Mouse (Mus musculus): ENCODE results near the gene Nceh1. TPM values are rescaled to one million over a fixed set of nuclear protein-coding genes. Genes with fewer than 3 reads are reported as not detected.
"Not testable (repeated sequence)": the region's sequence is repeated elsewhere in the genome, so short reads cannot be mapped to it uniquely, and the experiment has no call there.

Nceh1 gene
- polyA plus RNA-seq, 1 experiment from 2014 or later, result 28.4 TPM

- no peak for TF ChIP-seq CTCF (IDR thresholded peaks at IDR 0.05; ENCODE audit: low read depth)
- no peak for TF ChIP-seq EP300 (optimal IDR thresholded peaks at IDR 0.05)
- no peak for ATAC-seq (ENCODE audit: low FRiP score, low TSS enrichment)
- WGBS, result 76% methylated on average over 5 of the region's 5 CpGs
Observed at GRCm38 (mm10) chr3:27290285-27290684, 107.5 kb downstream of the Nceh1 start.

GRCm38 (mm10) chr3:27290945-27291344, 108.2 kb downstream of the Nceh1 start:
- H3K36me3 ChIP-seq (ENCODE audit: control insufficient read depth, insufficient read depth, low read length); H3K4me2 ChIP-seq (replicated peaks; ENCODE audit: low read depth); ATAC-seq (ENCODE audit: low FRiP score, low TSS enrichment); DNase-seq (ENCODE audit: low spot score); H3K4me1 ChIP-seq (replicated peaks; ENCODE audit: control insufficient read depth, insufficient read depth); H3K27ac ChIP-seq (replicated peaks); H3K9ac ChIP-seq (ENCODE audit: low read length); H3K27me3 ChIP-seq (ENCODE audit: control insufficient read depth, insufficient read depth, low read length); H3K4me3 ChIP-seq (ENCODE audit: low read depth, low read length); H3K9me3 ChIP-seq (ENCODE audit: control insufficient read depth, low read length): not testable (repeated sequence)
- 87% methylated on average over 5 of the region's 5 CpGs for WGBS

More at GRCm38 (mm10) chr3:27290285-27290684, 107.5 kb downstream of the Nceh1 start:
- H3K27ac ChIP-seq (replicated peaks), result no peak overlapping the region
- H3K27me3 ChIP-seq (ENCODE audit: control insufficient read depth, insufficient read depth, low read length), result no peaks in the 10 kb centered on the region
- no peaks in the 10 kb centered on the region for H3K9me3 ChIP-seq (ENCODE audit: control insufficient read depth, low read length)
- H3K4me3 ChIP-seq (ENCODE audit: low read depth, low read length), result no peak overlapping the region
- no peak overlapping the region for H3K9ac ChIP-seq (ENCODE audit: low read length)
- H3K4me1 ChIP-seq (replicated peaks; ENCODE audit: control insufficient read depth, insufficient read depth), result no peaks in the 10 kb centered on the region
- no peak overlapping the region for H3K4me2 ChIP-seq (replicated peaks; ENCODE audit: low read depth)
- DNase-seq (ENCODE audit: low spot score), result no peak
- no peaks in the 10 kb centered on the region for H3K36me3 ChIP-seq (ENCODE audit: control insufficient read depth, insufficient read depth, low read length)

- not testable (repeated sequence) for H3K36me3 ChIP-seq (ENCODE audit: control insufficient read depth, insufficient read depth, low read length); H3K9ac ChIP-seq (ENCODE audit: low read length); H3K9me3 ChIP-seq (ENCODE audit: control insufficient read depth, low read length); H3K4me2 ChIP-seq (replicated peaks; ENCODE audit: low read depth); DNase-seq (ENCODE audit: low spot score); H3K27me3 ChIP-seq (ENCODE audit: control insufficient read depth, insufficient read depth, low read length); H3K4me1 ChIP-seq (replicated peaks; ENCODE audit: control insufficient read depth, insufficient read depth); H3K4me3 ChIP-seq (ENCODE audit: low read depth, low read length); ATAC-seq (ENCODE audit: low FRiP score, low TSS enrichment); H3K27ac ChIP-seq (replicated peaks)
- WGBS, result 79% methylated on average over 4 of the region's 4 CpGs
Observed at GRCm38 (mm10) chr3:27291411-27291810, 108.6 kb downstream of the Nceh1 start.

- Histone ChIP-seq H3K9ac (ENCODE audit: low read length) (no peak overlapping the region), H3K27ac (replicated peaks) (no peak overlapping the region), H3K4me3 (ENCODE audit: low read depth, low read length) (no peak overlapping the region), H3K4me1 (replicated peaks; ENCODE audit: control insufficient read depth, insufficient read depth) (no peaks in the 10 kb centered on the region), H3K9me3 (ENCODE audit: control insufficient read depth, low read length) (no peaks in the 10 kb centered on the region), H3K27me3 (ENCODE audit: control insufficient read depth, insufficient read depth, low read length) (no peaks in the 10 kb centered on the region), H3K36me3 (ENCODE audit: control insufficient read depth, insufficient read depth, low read length) (no peaks in the 10 kb centered on the region), H3K4me2 (replicated peaks; ENCODE audit: low read depth) (no peak overlapping the region)
- TF ChIP-seq EP300 (optimal IDR thresholded peaks at IDR 0.05) (no peak), CTCF (IDR thresholded peaks at IDR 0.05; ENCODE audit: low read depth) (no peak)
- DNase-seq (ENCODE audit: low spot score), result no peak
- WGBS, result 59% methylated on average over 7 of the region's 7 CpGs
- no peak for ATAC-seq (ENCODE audit: low FRiP score, low TSS enrichment)
Observed at GRCm38 (mm10) chr3:27293645-27294385, 111.0 kb downstream of the Nceh1 start.

- H3K36me3 ChIP-seq (ENCODE audit: control insufficient read depth, insufficient read depth, low read length), result no peaks in the 10 kb centered on the region
- H3K9me3 ChIP-seq (ENCODE audit: control insufficient read depth, low read length), result no peaks in the 10 kb centered on the region
- H3K9ac ChIP-seq (ENCODE audit: low read length), result no peak overlapping the region
- no peaks in the 10 kb centered on the region for H3K4me1 ChIP-seq (replicated peaks; ENCODE audit: control insufficient read depth, insufficient read depth)
- H3K4me3 ChIP-seq (ENCODE audit: low read depth, low read length), result no peak overlapping the region
- no peak overlapping the region for H3K27ac ChIP-seq (replicated peaks)
- DNase-seq (ENCODE audit: low spot score), result no peak
- TF ChIP-seq EP300 (optimal IDR thresholded peaks at IDR 0.05) (no peak), CTCF (IDR thresholded peaks at IDR 0.05; ENCODE audit: low read depth) (no peak)
- 74% methylated on average over 4 of the region's 4 CpGs for WGBS
- H3K27me3 ChIP-seq (ENCODE audit: control insufficient read depth, insufficient read depth, low read length), result no peaks in the 10 kb centered on the region
- no peak for ATAC-seq (ENCODE audit: low FRiP score, low TSS enrichment)
- H3K4me2 ChIP-seq (replicated peaks; ENCODE audit: low read depth), result no peak overlapping the region
Observed at GRCm38 (mm10) chr3:27300451-27300850, 117.7 kb downstream of the Nceh1 start.

GRCm38 (mm10) chr3:27302339-27303022, 119.7 kb downstream of the Nceh1 start:
- Histone ChIP-seq H3K9ac (ENCODE audit: low read length) (no peak overlapping the region), H3K9me3 (ENCODE audit: control insufficient read depth, low read length) (no peaks in the 10 kb centered on the region), H3K4me3 (ENCODE audit: low read depth, low read length) (no peak overlapping the region), H3K4me1 (replicated peaks; ENCODE audit: control insufficient read depth, insufficient read depth) (no peaks in the 10 kb centered on the region), H3K27me3 (ENCODE audit: control insufficient read depth, insufficient read depth, low read length) (no peaks in the 10 kb centered on the region), H3K27ac (replicated peaks) (no peak overlapping the region), H3K4me2 (replicated peaks; ENCODE audit: low read depth) (no peak overlapping the region), H3K36me3 (ENCODE audit: control insufficient read depth, insufficient read depth, low read length) (no peaks in the 10 kb centered on the region)
- ATAC-seq (ENCODE audit: low FRiP score, low TSS enrichment) (no peak), DNase-seq (ENCODE audit: low spot score) (no peak)
- no peak for TF ChIP-seq CTCF (IDR thresholded peaks at IDR 0.05; ENCODE audit: low read depth)
- no peak for TF ChIP-seq EP300 (optimal IDR thresholded peaks at IDR 0.05)
- 51% methylated on average over 9 of the region's 9 CpGs for WGBS
